Mouse (Mus musculus) limb, embryonic 14.5 days (tissue): ENCODE data around the gene Slc2a13. TPM values are rescaled to one million over a fixed set of nuclear protein-coding genes. Genes with fewer than 3 reads are reported as not detected.

ENCODE experiments used
- ATAC-seq: fragments of 200-750 bp; cut with Nextera tagmentation; 2 replicates; pipeline ENCODE4 v1.8.0; 2017; ENCODE audit warnings: low read depth, moderate number of reproducible peaks, moderate TSS enrichment; ENCODE audit not compliant: low FRiP score
- DNase-seq: peaks from one replicate; pipeline ENCODE4 v3.0.0-alpha.2; 2015; ENCODE audit warnings: low spot score
- H3K27ac ChIP-seq: fragments of 300-500 bp; sonication (generic); replicated peaks from 2 replicates; pipeline ENCODE4 v1.5.1; 2014; ENCODE audit warnings: low read depth, mild to moderate bottlenecking, low read length, moderate library complexity, mixed read lengths
- H3K27me3 ChIP-seq: fragments of 300-500 bp; sonication (generic); 2 replicates; pipeline ENCODE4 v1.6.1; 2014; ENCODE audit warnings: low read length, mixed read lengths; ENCODE audit not compliant: control insufficient read depth, insufficient read depth
- H3K36me3 ChIP-seq: fragments of 300-500 bp; sonication (generic); 2 replicates; pipeline ENCODE4 v1.6.1; 2014; ENCODE audit warnings: mild to moderate bottlenecking, low read length, moderate library complexity, mixed read lengths; ENCODE audit not compliant: control insufficient read depth, insufficient read depth
- H3K4me1 ChIP-seq: fragments of 300-500 bp; sonication (generic); 2 replicates; pipeline ENCODE4 v1.6.1; 2014; ENCODE audit warnings: antibody characterized with exemption, low read length, mixed read lengths; ENCODE audit not compliant: control insufficient read depth, insufficient read depth
- H3K4me2 ChIP-seq: fragments of 300-500 bp; sonication (generic); replicated peaks from 2 replicates; pipeline ENCODE4 v1.6.1; 2014; ENCODE audit warnings: low read depth, mild to moderate bottlenecking, low read length, moderate library complexity; ENCODE audit not compliant: severe bottlenecking
- H3K4me3 ChIP-seq: fragments of 300-500 bp; sonication (generic); replicated peaks from 2 replicates; pipeline ENCODE4 v1.5.1; 2014; ENCODE audit warnings: low read length
- H3K9ac ChIP-seq: fragments of 300-500 bp; sonication (generic); 2 replicates; pipeline ENCODE4 v1.6.1; 2014; ENCODE audit warnings: mild to moderate bottlenecking, low read depth, low read length, moderate library complexity; ENCODE audit not compliant: severe bottlenecking
- H3K9me3 ChIP-seq: fragments of 300-500 bp; sonication (generic); 2 replicates; pipeline ENCODE4 v1.6.1; 2016; ENCODE audit warnings: low read length; ENCODE audit not compliant: control insufficient read depth
- POLR2A ChIP-seq: fragments of 200-500 bp; IDR thresholded peaks from 2 replicates; pipeline ENCODE4 v1.8.0; 2012; ENCODE audit warnings: inconsistent platforms, mild to moderate bottlenecking, moderate library complexity, borderline replicate concordance; ENCODE audit not compliant: insufficient read depth, insufficient read length; ENCODE audit errors: extremely low read depth
- WGBS: fragments of 180-500 bp; shearing (Covaris S2); extraction: QIAGEN DNeasy Blood & Tissue Kit; methylation state at CpG from one replicate; pipeline ENCODE4 v1.1.7; 2014; 5-methylcytosine and 5-hydroxymethylcytosine counted together
- polyA plus RNA-seq, 2 experiments: library from polyadenylated mRNA; depleted of rRNA in 1 of 2; stranded (reverse) in 1 of 2; unstranded in 1 of 2; fragments of >200 nt; fragmentation: Nextera tagmentation in 1 of 2; extraction: Ambion mirVana in 1 of 2; gene quantifications; 2 replicates each; pipeline versions ENCODE4 v1.2.1 to v1.2.3; 2012 to 2014

Slc2a13 gene
- polyA plus RNA-seq, 2 experiments, result 2.7 to 3.5 TPM

GRCm38 (mm10) chr15:91457202-91457601, 115.9 kb downstream of the Slc2a13 start:
- Histone ChIP-seq H3K9ac (no peak overlapping the region), H3K4me2 (no peak overlapping the region), H3K27ac (no peak overlapping the region), H3K4me1 (no peaks in the 10 kb centered on the region), H3K9me3 (no peaks in the 10 kb centered on the region), H3K36me3 (no peaks in the 10 kb centered on the region), H3K4me3 (no peak overlapping the region), H3K27me3 (no peaks in the 10 kb centered on the region)
- no peak for TF ChIP-seq POLR2A
- DNase-seq (no peak), ATAC-seq (no peak)
- 69% methylated on average over 2 of the region's 2 CpGs for WGBS

DNA sequence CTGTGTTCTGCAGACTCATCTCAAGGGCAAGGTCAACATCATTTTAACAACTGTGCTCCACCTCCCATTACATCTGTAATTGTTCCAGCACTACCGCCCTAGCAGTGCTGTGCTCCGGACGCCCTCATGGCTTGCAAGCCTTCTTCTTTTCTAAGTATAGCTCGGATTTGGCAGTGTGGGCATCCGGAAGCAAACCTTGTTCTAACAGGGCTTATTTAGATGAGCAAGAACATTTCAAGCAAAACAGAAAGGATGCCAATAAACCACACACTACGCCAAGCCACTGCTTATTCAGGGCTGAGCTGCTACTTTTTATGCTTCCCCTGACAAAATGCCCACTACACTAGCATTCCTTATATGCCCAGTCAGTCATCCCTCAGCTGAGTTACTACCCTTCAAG, 127.7 kb downstream of the Slc2a13 start:
- Histone ChIP-seq H3K27me3 (no peaks in the 10 kb centered on the region), H3K9me3 (peaks cover 10% of the 10 kb centered on the region), H3K4me2 (no peak overlapping the region), H3K36me3 (no peaks in the 10 kb centered on the region), H3K4me1 (no peaks in the 10 kb centered on the region), H3K9ac (no peak overlapping the region), H3K4me3 (no peak overlapping the region), H3K27ac (no peak overlapping the region)
- WGBS, result 87% methylated on average over 6 of the region's 6 CpGs
- DNase-seq (no peak), ATAC-seq (no peak)
- no peak for TF ChIP-seq POLR2A

- H3K4me2 ChIP-seq, result no peak overlapping the region
- DNase-seq, result no peak
- no peak overlapping the region for H3K4me3 ChIP-seq
- H3K4me1 ChIP-seq, result no peaks in the 10 kb centered on the region
- H3K36me3 ChIP-seq, result no peaks in the 10 kb centered on the region
- no peak overlapping the region for H3K27ac ChIP-seq
- H3K9ac ChIP-seq, result no peak overlapping the region
- H3K27me3 ChIP-seq, result no peaks in the 10 kb centered on the region
- H3K9me3 ChIP-seq, result no peaks in the 10 kb centered on the region
- 90% methylated on average over 8 of the region's 8 CpGs for WGBS
- no peak for TF ChIP-seq POLR2A
- no peak for ATAC-seq
Observed at GRCm38 (mm10) chr15:91443449-91443848, 129.6 kb downstream of the Slc2a13 start.

- WGBS, result 75% methylated on average over 2 of the region's 2 CpGs
- Histone ChIP-seq H3K4me2 (no peak overlapping the region), H3K27ac (no peak overlapping the region), H3K4me1 (no peaks in the 10 kb centered on the region), H3K27me3 (no peaks in the 10 kb centered on the region), H3K4me3 (no peak overlapping the region), H3K9me3 (no peaks in the 10 kb centered on the region), H3K9ac (no peak overlapping the region), H3K36me3 (no peaks in the 10 kb centered on the region)
- DNase-seq, result no peak
- no peak for TF ChIP-seq POLR2A
- no peak for ATAC-seq
Observed at GRCm38 (mm10) chr15:91439883-91440282, 133.2 kb downstream of the Slc2a13 start.

- ATAC-seq, result no peak
- no peak overlapping the region for H3K27ac ChIP-seq
- no peak overlapping the region for H3K9ac ChIP-seq
- no peak for DNase-seq
- H3K27me3 ChIP-seq, result no peaks in the 10 kb centered on the region
- 79% methylated on average over 6 of the region's 6 CpGs for WGBS
- no peaks in the 10 kb centered on the region for H3K36me3 ChIP-seq
- no peaks in the 10 kb centered on the region for H3K4me1 ChIP-seq
- H3K4me3 ChIP-seq, result no peak overlapping the region
- no peak overlapping the region for H3K4me2 ChIP-seq
- no peaks in the 10 kb centered on the region for H3K9me3 ChIP-seq
- no peak for TF ChIP-seq POLR2A
Observed at GRCm38 (mm10) chr15:91425426-91425825, 147.6 kb downstream of the Slc2a13 start.

DNA sequence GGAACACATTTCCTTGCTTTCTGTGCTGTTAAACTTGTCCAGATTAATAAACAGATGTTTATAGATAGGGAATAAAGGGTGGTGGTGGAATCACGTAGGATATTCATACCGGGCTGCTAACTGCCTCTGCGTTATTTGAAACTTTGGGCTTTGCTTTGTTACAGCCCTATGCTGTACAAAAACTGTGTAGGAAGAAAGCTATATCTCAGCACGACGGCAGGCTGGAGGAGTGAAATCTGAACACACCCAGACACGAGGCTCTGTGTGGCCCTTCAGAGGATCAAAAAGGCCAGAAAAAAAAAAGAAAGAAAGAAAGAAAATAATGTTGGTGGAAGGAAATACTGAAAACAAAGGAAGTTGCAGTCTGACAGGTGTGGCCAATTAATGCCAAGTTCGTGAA, 166.1 kb downstream of the Slc2a13 start:
- Histone ChIP-seq H3K4me1 (no peaks in the 10 kb centered on the region), H3K9ac (no peak overlapping the region), H3K36me3 (no peaks in the 10 kb centered on the region), H3K9me3 (no peaks in the 10 kb centered on the region), H3K27ac (no peak overlapping the region), H3K27me3 (no peaks in the 10 kb centered on the region), H3K4me2 (no peak overlapping the region), H3K4me3 (no peak overlapping the region)
- ATAC-seq, result no peak
- DNase-seq, result no peak
- 32% methylated on average over 7 of the region's 7 CpGs for WGBS
- no peak for TF ChIP-seq POLR2A
